Mouse (Mus musculus) stomach, postnatal 0 days (tissue): ENCODE results near the gene Rbm38. TPM values are rescaled to one million over a fixed set of nuclear protein-coding genes. Genes with fewer than 3 reads are reported as not detected.

Source experiments
- ATAC-seq: fragments of 200-750 bp; cut with Nextera tagmentation; 2 replicates; pipeline ENCODE4 v1.8.0; 2017; ENCODE audit not compliant: low FRiP score, low TSS enrichment
- DNase-seq: peaks from one replicate; pipeline ENCODE4 v3.0.0-alpha.2; 2016; ENCODE audit warnings: low spot score
- H3K27ac ChIP-seq: fragments of 300-500 bp; sonication (generic); replicated peaks from 2 replicates; pipeline ENCODE4 v1.5.1; 2014; ENCODE audit warnings: mild to moderate bottlenecking, control low read depth
- H3K27me3 ChIP-seq: fragments of 300-500 bp; sonication (generic); 2 replicates; pipeline ENCODE4 v1.6.1; 2014; ENCODE audit warnings: low read length; ENCODE audit not compliant: control insufficient read depth, insufficient read depth
- H3K36me3 ChIP-seq: fragments of 300-500 bp; sonication (generic); 2 replicates; pipeline ENCODE4 v1.6.1; 2014; ENCODE audit warnings: low read length, mixed read lengths; ENCODE audit not compliant: control insufficient read depth, insufficient read depth
- H3K4me1 ChIP-seq: fragments of 300-500 bp; sonication (generic); replicated peaks from 2 replicates; pipeline ENCODE4 v1.6.1; 2014; ENCODE audit warnings: antibody characterized with exemption; ENCODE audit not compliant: control insufficient read depth, insufficient read depth
- H3K4me2 ChIP-seq: fragments of 300-500 bp; sonication (generic); replicated peaks from 2 replicates; pipeline ENCODE4 v1.6.1; 2014; ENCODE audit warnings: low read depth, mild to moderate bottlenecking, control low read depth, moderate library complexity
- H3K4me3 ChIP-seq: fragments of 300-500 bp; sonication (generic); 2 replicates; pipeline ENCODE4 v1.5.1; 2014; ENCODE audit warnings: low read depth, low read length, control low read depth
- H3K9ac ChIP-seq: fragments of 300-500 bp; sonication (generic); 2 replicates; pipeline ENCODE4 v1.6.1; 2014; ENCODE audit warnings: mild to moderate bottlenecking, low read length, control low read depth, mixed read lengths
- H3K9me3 ChIP-seq: fragments of 300-500 bp; sonication (generic); 2 replicates; pipeline ENCODE4 v1.6.1; 2016; ENCODE audit warnings: low read length; ENCODE audit not compliant: control insufficient read depth
- CTCF ChIP-seq: IDR thresholded peaks from 2 replicates; pipeline ENCODE4 v1.5.1; 2016; ENCODE audit warnings: antibody characterized with exemption, low read depth, mild to moderate bottlenecking, moderate library complexity
- EP300 ChIP-seq: optimal IDR thresholded peaks from 2 replicates; pipeline ENCODE3; 2016; ENCODE audit warnings: antibody characterized with exemption
- WGBS: fragments of 180-500 bp; shearing (Covaris S2); extraction: QIAGEN DNeasy Blood & Tissue Kit; methylation state at CpG from one replicate; pipeline ENCODE4 v1.1.7; 2014; 5-methylcytosine and 5-hydroxymethylcytosine counted together
- polyA plus RNA-seq: library from polyadenylated mRNA; unstranded; fragments of >200 nt; fragmentation: Nextera tagmentation; extraction: Ambion mirVana; gene quantifications from 2 replicates; pipeline ENCODE4 v1.2.1, GENCODE M21; 2015

Gene Rbm38
- polyA plus RNA-seq, 1 experiment from 2014 or later, result 24.9 TPM

DNA sequence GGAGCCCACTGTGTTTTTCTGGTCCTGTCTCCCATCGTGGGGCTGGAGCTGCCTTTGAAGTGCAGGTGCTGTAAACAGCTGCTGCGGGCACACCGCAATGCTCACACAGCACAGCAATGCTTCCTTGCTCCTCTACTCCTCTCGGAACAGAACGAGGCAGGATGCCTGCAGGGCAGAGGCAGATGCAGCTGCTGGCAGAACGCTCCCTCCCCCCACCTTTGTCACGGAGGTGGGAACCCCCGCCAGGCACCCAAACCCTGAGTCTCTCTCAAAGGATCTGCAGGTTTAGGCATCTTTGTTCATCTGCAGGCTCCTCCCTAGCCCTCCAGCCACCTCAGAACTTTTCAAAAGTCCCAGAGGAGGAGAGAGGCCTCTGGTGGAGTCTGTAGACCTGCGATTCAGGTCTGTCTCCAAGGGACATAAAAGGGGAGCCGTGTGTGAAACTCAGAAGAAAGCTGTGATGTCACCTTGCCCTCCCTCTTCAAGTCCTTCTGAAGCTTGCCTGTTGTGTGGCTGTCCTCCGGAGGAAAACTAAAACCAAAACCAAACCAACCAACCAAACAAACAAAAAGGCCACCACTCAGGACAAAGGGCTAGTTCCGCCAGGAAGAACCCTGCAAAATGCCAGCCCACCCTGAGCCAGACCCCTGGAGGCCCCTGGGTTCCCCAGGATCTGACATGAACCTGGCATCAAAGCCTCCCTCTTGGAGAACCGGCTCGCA lies 42.7 kb upstream of the Rbm38 start, which contains the start of gene Spo11:
TSS of gene Spo11 (plus strand) at position 292 of the 722 bp plus-strand sequence.
- no peaks in the 10 kb centered on the region for H3K4me1 ChIP-seq
- H3K4me2 ChIP-seq, result peak within 1 kb of the TSS; percentile 20; the same call in 1 of the 2 replicates
- no peak within 1 kb of the TSS for H3K9ac ChIP-seq
- H3K36me3 ChIP-seq, result no peaks in the 10 kb centered on the region
- WGBS, result 27% methylated on average over 14 of the region's 14 CpGs
- no peak within 1 kb of the TSS for H3K4me3 ChIP-seq
- no peak within 1 kb of the TSS for H3K27ac ChIP-seq
- DNase-seq (no peak), ATAC-seq (no peak)
- TF ChIP-seq EP300, result no peak
- TF ChIP-seq CTCF, result no peak
- no peaks in the 10 kb centered on the region for H3K27me3 ChIP-seq
- no peaks in the 10 kb centered on the region for H3K9me3 ChIP-seq

DNA sequence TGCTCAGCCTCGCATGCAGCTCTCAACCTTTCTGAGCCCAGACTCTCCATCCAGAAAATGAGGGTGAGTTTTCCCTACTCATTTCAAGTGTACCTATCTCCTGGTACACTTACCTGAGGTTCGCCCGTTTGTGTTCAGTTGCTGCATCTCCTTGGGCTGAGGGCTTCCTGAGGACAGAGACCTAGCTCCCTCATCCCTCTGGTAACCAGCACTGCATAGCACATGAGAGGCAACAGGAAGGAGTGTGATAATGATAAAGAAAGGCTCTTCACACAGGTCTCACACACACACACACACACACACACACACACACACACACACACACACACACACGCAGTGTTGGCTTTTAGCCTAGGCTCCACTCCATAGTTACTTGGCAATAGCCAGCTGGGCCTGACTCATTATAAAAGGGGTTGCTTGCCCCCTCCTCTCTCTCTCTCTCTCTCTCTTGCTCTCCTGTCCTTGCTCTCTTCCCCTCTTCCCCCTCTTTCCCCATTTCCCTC lies 42.1 kb upstream of the Rbm38 start:
- no peak for ATAC-seq
- no peak overlapping the region for H3K9ac ChIP-seq
- no peak overlapping the region for H3K4me2 ChIP-seq
- H3K27ac ChIP-seq, result no peak overlapping the region
- WGBS, result 67% methylated on average over 4 of the region's 4 CpGs
- no peaks in the 10 kb centered on the region for H3K36me3 ChIP-seq
- no peak overlapping the region for H3K4me3 ChIP-seq
- no peak for DNase-seq
- H3K9me3 ChIP-seq, result no peaks in the 10 kb centered on the region
- no peaks in the 10 kb centered on the region for H3K27me3 ChIP-seq
- H3K4me1 ChIP-seq, result no peaks in the 10 kb centered on the region
- no peak for TF ChIP-seq EP300
- no peak for TF ChIP-seq CTCF

DNA sequence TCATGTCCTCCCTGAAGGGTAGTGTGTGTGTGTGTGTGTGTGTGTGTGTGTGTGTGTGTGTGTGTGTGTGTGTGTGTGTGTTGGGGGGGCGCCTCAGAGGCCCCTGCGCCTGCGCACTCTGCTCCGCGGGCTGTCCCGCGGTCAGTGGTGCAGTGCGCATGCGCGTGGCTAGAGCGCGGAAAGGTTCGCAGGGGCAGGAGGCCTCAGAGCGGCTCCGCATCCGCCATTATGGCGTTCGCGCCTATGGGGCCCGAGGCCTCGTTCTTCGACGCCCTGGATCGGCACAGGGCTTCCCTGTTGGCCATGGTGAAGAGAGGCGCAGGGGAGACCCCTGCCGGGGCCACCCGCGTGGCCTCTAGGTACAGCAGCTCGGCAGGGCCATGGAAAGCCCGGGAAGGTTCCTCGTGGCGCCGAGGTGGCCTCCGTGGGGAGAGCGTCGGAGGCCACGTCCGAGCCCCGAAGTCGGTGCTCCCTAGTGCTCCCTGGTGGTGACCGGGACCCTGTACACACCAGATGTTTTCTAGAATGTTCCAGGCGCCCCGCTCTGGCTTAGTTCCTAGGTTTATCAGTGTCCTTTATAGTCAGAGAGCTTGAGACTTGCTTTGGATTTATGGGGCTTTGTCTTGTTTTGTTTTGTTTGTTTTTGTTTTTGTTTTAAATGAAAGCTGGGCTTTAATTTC lies 40.5 kb upstream of the Rbm38 start:
- Histone ChIP-seq H3K27ac (no peak overlapping the region), H3K4me2 (no peak overlapping the region), H3K9ac (no peak overlapping the region), H3K9me3 (no peaks in the 10 kb centered on the region), H3K27me3 (no peaks in the 10 kb centered on the region), H3K4me1 (no peaks in the 10 kb centered on the region), H3K36me3 (no peaks in the 10 kb centered on the region), H3K4me3 (no peak overlapping the region)
- DNase-seq, result no peak
- no peak for ATAC-seq
- 93% methylated on average over 35 of the region's 43 CpGs for WGBS
- no peak for TF ChIP-seq EP300

DNA sequence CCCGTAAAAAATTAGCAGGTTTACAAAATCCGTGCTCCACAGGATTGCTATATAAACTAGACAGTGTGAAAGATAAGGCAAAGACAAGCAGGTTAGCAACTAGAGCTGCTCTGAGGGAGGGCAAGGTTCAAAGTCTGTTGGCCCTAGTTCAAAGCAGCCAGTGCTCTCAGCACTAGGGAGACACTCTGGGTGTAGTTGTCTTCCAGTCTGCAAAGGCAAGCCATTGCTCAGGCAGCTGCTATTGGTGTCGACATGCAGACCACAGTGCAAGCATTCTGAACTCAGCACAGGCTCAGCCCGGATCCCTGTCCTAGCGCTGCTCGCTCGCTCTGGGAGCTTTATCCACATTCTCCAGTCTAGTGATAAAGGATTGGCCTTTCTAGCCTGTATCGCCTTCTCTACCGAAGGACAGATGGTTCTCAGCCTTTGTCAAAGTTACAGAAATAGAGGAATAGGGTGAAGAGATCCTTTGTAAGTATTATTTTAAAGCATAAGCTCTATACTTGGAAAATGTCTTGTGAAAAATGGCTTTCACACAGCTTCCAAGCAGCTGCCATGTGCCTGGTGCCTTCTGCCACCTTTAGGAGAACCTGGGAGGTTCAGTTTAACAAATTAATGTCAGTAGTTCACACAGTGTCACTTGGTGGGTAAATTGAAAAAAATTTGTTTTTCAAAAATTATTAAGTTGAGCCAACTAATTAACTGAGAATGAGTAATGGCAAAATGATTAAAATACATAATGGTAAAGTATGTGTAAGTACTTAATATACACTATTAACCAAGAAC lies 37.3 kb upstream of the Rbm38 start:
- Histone ChIP-seq H3K27me3 (no peaks in the 10 kb centered on the region), H3K27ac (no peak overlapping the region), H3K4me1 (no peaks in the 10 kb centered on the region), H3K9ac (no peak overlapping the region), H3K9me3 (no peaks in the 10 kb centered on the region), H3K4me3 (no peak overlapping the region), H3K4me2 (no peak overlapping the region), H3K36me3 (no peaks in the 10 kb centered on the region)
- DNase-seq, result no peak
- WGBS, result 49% methylated on average over 9 of the region's 9 CpGs
- TF ChIP-seq EP300 (no peak), CTCF (peak; percentile 58)
- no peak for ATAC-seq

DNA sequence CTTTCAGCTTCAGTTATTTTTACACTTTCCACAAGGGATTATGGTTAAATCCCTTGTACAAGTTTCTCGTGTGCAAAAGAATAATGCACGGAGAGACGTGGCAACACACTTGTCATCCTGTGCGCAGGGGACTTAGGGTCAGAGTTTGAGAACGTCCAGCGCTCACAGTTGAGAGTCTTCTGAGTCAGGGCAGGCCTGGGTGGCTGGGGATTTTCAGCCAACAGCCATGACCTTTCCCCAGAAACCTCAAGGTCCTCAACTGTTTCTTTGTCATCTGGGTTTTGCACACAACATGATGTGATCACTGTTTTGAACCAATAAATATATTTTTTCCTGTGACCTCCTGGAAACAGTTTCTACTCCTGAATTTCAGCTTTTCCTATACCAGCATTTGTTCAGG lies 30.1 kb upstream of the Rbm38 start:
- no peak overlapping the region for H3K4me2 ChIP-seq

More for the DNA sequence above, 30.1 kb upstream of the Rbm38 start:
- no peak for TF ChIP-seq EP300
- TF ChIP-seq CTCF, result no peak
- Histone ChIP-seq H3K9ac (no peak overlapping the region), H3K27ac (no peak overlapping the region), H3K36me3 (no peaks in the 10 kb centered on the region), H3K27me3 (no peaks in the 10 kb centered on the region), H3K4me3 (no peak overlapping the region), H3K4me1 (no peaks in the 10 kb centered on the region), H3K9me3 (no peaks in the 10 kb centered on the region)
- ATAC-seq (no peak), DNase-seq (no peak)
- WGBS, result 65% methylated on average over 6 of the region's 6 CpGs
